Mouse (Mus musculus) spleen, adult 18-20 months (tissue): ENCODE measurements around the gene Inpp4a.

Experiments
- DNase-seq, 2 experiments: peaks; one replicate each; pipeline ENCODE4 v3.0.0; 2022; ENCODE audit warnings: mixed read lengths in 2 of 2

Inpp4a gene

DNA sequence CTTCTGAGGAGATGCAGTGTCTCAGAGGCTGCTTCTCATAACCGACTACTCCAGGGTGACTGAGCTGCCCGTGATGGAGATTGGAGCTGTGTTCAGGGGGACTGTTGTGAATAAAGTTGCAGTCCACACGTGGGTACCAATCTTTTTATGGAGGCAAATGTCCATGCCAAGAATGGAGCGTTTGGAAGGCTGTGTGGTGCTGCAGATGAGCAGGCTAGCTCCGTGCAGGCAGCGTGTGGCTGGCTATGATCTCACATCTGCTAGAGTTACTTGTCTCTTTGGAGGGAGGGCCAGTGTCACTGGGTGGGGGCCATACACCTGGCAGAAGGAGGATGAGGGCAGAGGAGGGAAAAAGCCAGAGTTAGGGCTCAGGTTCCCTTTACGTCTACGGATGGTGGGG, 59.0 kb downstream of the Inpp4a start:
- DNase-seq = no peak

DNA sequence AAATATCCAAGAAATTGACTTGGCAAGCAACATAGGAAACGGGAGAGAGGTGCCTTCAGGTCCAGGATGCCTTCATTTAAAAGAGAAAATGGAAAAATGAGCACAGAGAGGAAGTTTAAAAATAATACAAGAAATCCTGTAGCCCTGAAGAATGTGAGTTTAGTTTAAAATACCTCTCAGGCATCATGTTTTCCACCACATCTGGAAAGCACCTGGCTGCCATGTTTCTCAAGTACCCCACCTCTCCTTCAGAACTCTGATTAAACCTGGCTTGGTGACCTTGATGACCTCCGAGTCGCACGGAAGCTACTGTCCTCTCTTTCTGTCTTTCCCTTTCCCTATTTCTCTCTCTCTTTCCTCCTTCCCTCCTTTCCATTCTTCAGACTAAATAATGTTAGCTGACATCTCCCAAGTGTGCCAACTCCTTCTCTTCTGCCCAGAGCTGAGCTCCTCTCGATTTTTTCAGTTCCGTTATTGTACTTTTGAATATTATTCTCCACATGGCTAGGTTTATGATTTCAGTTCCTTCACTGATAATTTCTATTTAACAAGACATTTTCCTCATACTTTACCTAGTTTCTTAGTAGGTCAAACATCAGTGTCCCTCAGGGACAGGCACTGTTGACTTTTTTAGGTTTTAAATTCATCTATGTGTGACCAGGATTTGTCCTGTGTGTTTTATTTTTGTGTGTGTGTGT, 59.9 kb downstream of the Inpp4a start:
- no peak for DNase-seq

DNA sequence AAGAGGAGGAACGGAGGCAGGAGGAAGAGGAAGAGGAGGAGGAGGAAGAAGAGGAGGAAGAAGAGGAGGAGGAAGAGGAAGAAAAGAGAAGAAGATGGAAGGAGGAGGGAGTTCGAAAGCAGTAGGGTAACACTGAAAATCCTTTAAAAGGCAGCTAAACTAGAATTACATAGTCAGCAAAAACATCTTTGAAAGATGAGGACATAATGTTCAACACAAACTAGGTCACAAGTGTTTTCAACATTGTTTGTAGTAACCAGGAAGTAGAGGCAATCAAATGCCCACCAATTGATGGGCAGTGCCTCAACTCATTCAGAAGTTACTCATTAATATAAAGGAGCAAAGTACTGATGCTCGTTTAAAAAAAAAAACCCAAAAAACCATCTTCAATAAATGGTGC, 61.1 kb downstream of the Inpp4a start:
- no peak for DNase-seq

- DNase-seq = no peak
Measured at GRCm38 (mm10) chr1:37362721-37363120, 63.1 kb downstream of the Inpp4a start.

DNA sequence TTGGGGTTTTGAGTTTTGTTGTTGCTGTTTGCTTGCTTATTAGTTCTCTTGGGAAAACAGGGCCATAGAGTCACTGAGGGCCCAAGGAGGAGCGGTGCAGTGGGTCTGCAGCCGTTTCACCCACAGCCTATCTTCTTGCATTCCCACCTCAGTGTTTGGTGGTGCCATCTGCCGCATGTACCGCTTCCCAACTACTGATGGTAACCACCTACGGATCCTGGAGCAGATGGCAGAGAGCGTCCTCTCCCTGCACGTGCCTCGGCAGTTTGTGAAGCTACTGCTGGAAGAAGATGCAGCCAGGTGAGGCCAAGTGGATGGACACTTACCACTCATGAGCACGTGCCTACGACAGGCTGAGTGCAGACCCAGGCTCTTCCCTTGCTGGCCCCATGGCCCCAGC, 68.5 kb downstream of the Inpp4a start:
- no peak for DNase-seq

- no peak for DNase-seq
Measured at GRCm38 (mm10) chr1:37368768-37369385, 69.2 kb downstream of the Inpp4a start.

- DNase-seq = no peak
Measured at GRCm38 (mm10) chr1:37376177-37376576, 76.5 kb downstream of the Inpp4a start.

DNA sequence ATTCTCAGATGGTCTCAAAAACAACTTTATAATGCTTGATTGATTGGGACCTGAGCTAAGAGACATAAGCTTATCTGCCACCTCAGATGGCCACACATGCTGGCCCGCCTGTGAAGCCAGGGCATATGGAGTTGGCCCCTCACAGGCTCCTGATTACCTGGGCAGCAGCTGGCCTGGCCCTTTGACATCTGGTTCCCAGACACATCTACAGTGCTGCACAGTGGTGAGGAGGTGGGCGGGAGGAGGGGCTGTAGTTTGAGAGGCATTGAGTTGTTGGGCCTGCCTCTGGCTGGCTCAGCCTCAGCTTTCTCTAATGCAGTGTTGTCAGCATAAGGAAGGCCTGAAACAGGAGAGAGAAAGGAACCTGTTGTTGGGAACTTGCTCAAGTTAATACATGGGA, 77.1 kb downstream of the Inpp4a start:
- DNase-seq = no peak

- DNase-seq = no peak
Measured at GRCm38 (mm10) chr1:37378095-37378494, 78.4 kb downstream of the Inpp4a start.

DNA sequence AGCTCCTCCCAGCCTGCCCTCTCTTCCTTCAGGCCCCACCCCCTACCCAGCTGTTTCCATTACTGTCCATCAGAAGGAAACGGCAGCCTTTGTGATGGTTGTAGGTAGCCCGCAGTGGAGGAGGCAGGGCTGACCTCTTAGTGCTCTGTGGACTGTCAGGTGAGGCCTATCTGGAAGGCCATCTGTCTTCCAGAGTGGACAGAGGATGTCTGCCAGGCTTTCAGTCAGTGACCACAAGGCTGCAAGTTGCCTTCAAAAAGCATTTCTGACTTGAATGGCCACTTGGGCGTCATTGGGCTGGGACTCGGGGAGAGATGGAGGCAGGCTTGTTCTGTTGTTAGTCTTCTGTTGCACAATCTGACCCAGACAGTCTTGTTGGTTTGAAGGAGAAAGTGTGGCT, 79.9 kb downstream of the Inpp4a start:
- no peak for DNase-seq

DNA sequence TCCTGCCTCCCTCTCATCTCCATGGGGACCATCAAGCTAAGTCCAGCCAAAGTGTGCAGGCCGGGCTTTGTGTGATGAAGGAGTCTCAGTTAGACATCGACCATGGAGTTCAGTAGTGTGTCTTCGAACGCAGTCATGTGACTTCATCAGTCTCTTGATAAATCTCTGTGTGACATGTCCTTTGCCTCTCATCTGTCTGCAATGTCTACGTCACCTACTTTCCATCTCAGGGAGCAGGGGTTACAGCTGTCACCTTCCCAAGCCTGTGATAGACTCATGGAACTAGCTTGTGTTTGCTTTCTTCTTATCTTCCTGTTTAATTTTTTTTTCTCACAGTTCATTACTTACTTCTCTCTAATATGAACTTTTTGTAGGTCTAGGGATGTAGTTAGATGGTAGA, 81.2 kb downstream of the Inpp4a start:
- DNase-seq = no peak

DNA sequence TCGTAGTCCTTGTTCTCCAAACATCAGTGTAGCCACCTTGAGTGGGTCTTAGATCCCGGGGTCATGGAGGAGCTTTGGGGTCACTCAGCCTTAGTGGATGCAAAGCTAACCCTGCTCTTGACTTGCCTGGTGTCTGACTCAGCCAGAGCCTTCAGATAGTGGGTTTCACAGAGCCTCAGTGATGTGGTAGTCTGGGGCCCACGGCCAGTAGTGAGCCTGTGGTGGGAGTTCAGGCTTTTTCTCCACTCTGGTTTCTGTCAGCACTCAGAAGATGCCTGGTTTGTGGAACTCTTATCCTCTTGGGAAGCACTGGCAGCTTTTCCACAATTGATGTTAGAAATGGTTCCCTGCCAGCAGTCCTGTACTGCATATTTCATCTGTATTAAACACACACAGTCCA, 84.6 kb downstream of the Inpp4a start:
- no peak for DNase-seq

DNA sequence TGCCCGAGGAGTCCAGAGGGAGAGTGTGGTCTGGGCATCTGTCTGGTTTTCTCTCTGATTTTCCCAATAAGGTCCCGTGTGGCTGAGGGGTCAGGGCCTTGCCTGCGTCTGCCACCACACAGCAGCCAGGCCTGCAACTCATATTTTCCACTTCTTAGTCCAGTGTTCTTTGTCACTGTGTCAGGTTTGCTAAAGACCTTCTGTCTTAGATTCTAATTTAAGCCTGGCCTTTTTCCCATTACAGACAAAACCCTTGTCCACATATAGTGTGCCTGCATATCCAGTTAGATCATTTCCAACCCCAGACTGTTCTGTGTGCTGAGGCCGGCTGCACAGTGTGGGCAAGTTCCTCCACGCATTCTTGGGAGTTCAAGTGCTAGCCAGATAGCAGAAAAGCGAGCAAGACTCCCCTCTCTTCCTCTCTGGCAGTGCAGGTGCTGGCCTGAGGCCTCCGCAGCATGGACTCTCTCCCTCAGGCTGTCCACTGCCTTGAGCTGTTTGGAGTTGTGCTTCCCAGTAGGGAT, 86.8 kb downstream of the Inpp4a start:
- no peak for DNase-seq

- DNase-seq = no peak
Measured at GRCm38 (mm10) chr1:37393174-37393573, 93.5 kb downstream of the Inpp4a start.

DNA sequence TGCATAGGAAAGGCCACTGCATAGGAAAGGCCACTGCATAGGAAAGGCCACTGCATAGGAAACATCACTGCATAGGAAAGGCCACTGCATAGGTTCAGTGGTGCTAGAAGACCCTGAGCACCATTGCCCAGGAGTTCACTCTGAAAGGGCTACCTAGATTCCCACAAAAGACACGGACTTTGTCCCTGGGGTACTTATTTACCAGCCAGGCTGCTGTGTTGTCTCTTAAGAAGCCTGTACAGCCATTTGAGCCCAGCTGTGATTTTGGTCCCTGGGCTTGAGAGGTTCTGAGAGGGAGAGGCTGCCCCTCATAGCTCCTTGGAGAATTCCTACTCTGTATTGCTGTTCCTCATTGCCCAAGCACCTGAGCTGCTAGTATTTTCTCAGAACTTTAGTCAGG, 96.8 kb downstream of the Inpp4a start:
- no peak for DNase-seq

DNA sequence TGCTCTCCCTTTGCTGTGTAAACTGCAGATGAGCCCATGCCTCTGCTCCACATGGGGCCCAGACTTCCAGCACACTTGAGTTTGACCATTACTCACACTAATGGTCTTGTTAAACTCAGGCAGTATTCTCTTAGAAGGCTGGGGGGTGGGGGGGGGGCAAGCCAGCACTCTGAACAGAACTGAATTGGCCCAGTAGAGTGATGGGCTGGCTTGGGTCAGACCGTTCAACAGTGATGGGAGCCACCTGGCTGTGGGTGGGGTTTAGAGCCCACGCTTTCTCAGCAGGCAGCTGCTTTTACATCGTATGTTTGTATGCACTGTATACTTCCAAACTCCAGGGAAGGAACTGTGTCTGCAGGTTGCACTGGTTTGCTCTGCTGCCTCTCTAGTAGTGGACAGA, 99.3 kb downstream of the Inpp4a start:
- no peak for DNase-seq

- no peak for DNase-seq
Measured at GRCm38 (mm10) chr1:37399734-37400133, 100.1 kb downstream of the Inpp4a start.

- DNase-seq = peak; percentile 33 to 62
Measured at GRCm38 (mm10) chr1:37401687-37402086, 102.0 kb downstream of the Inpp4a start.

GRCm38 (mm10) chr1:37405137-37405536, 105.5 kb downstream of the Inpp4a start:
- DNase-seq = no peak

DNA sequence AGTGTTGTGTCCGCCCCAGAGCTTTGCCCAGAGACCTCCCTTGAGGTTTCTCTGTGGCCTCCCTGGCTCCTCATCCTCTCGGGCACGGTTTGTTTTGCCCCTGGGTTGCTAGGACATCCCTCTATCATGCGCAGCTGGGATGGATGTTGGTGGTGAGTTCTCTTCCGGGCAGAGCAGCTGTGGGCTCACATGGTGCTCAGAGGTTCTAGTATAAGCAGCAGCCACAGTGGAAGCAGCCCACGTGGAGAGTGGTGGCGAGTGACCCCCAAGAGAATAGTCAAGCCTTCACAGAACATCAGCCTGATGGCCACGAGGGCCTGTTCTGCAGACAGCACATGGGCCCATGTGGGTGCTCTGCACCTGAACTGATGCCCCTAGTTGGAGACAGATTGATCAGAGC, 107.6 kb downstream of the Inpp4a start:
- no peak for DNase-seq

GRCm38 (mm10) chr1:37408059-37408458, 108.4 kb downstream of the Inpp4a start:
- no peak for DNase-seq

- no peak for DNase-seq
Measured at GRCm38 (mm10) chr1:37408678-37409077, 109.0 kb downstream of the Inpp4a start.

GRCm38 (mm10) chr1:37409647-37410046, 110.0 kb downstream of the Inpp4a start:
- DNase-seq = no peak

GRCm38 (mm10) chr1:37415394-37415793, 115.7 kb downstream of the Inpp4a start:
- no peak for DNase-seq

GRCm38 (mm10) chr1:37419420-37419819, 119.8 kb downstream of the Inpp4a start:
- peak; percentile 44 to 64 for DNase-seq
